Mouse (Mus musculus) heart, postnatal 25 days (tissue): Measurements from ENCODE around the gene Fhit. TPM values are rescaled to one million over a fixed set of nuclear protein-coding genes. Genes with fewer than 3 reads are reported as not detected.

Experiments
- DNase-seq: peaks from one replicate; pipeline ENCODE4 v3.0.0; 2022; ENCODE audit warnings: low spot score
- intact Hi-C: fragments of 180-260 bp; cut with DNase I; formaldehyde crosslinking; loops from one replicate; pipeline ENCODE4 v1.15.1; 2025
- total RNA-seq, 2 experiments: library from RNA; stranded (reverse); gene quantifications; 2 replicates each; pipeline ENCODE4 v1.2.3; 2021

Gene Fhit
- total RNA-seq, 2 experiments from 2014 or later = 2.9 to 4.0 TPM

DNA sequence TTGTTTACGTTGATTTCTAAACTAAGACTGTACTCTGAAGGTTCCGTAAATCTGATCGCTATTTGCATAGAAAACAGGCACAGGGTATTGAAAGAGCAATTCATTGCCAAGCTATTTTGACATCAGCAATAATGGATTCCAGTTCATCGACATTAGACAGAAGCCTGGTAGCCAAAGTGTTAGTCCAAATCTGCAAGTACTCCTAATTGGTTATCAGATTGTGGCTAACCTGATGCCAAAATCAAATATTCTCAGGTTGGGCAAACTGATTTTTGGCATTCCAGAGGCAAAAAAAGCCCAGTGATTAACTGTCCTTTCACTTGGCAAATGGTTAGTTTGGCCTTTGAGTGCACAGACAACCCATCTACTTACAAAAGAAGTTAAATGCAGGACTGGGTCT, 1573.9 kb downstream of the Fhit start:
- no peak for DNase-seq
- intact Hi-C loops = no loop called here

DNA sequence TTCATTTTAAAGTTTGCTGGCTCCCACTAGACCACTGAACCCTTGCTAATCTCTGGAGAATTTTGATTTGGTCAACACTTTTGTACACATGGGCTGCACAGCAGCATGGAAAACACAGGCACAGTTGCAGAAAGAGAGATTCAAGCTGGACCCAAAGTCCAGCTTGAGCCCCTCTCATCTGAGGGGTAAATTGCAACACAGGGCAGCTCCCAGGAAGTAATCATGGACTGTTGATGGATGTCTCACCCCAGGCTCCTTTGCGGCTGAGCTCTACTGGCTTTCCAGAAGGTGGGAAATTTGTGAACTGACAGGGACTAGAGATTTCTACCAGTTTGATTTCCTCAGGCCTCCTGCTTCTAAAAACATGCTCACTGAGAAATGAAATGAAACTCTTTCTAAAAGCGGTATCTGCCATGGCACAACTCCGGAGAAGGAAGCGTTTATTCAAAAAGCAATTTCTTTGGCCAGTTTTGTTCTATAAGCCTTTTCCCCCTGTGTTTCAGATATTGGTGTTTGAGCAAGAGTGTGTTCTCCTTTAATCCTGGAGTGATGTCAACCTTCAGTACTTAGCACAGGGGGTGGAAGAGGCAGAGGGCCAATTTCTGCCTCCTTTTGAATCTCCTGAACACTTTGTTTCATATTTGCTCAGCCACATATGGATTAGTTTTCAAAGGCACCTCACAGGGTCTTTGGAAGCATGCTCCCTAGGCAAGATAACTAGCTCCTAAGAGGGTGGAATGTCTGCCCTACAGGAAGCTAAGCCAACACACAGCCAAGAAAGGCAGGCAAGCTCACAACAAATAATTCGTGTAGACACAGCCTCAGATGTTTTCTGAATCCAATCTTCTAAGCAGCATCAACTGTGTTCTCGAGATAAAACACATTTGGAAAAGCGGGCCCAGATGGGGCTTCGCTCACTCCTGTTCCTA, 1578.3 kb downstream of the Fhit start:
- intact Hi-C loops = no loop called here
- no peak for DNase-seq

DNA sequence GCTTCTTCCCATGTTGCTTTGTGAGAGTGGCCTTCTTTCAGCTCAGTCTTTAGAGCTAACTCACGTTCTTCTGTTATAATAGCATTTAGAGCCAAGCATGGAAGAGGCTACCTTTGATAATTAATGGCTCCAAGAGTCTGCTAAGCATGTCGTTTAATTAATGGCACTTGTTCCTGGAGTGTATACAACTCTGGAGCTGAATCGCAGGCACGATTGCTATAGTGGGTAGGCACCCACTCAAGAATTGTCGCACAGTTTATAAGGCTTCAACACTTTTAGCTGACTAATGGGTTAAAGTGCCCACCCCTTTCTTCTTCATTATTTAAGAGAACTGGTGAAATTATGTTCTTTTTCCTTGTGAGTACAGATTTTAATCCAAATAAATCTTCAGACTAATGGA, 1605.5 kb downstream of the Fhit start:
- DNase-seq = no peak
- intact Hi-C loops = no loop called here

- DNase-seq = no peak
- intact Hi-C loops = no loop called here
Observed at GRCm38 (mm10) chr14:9555807-9556206, 1606.0 kb downstream of the Fhit start.

GRCm38 (mm10) chr14:9552149-9552548, 1609.7 kb downstream of the Fhit start:
- no peak for DNase-seq
- intact Hi-C loops = no loop called here

GRCm38 (mm10) chr14:9547952-9548351, 1613.9 kb downstream of the Fhit start:
- intact Hi-C loops = no loop called here
- no peak for DNase-seq

DNA sequence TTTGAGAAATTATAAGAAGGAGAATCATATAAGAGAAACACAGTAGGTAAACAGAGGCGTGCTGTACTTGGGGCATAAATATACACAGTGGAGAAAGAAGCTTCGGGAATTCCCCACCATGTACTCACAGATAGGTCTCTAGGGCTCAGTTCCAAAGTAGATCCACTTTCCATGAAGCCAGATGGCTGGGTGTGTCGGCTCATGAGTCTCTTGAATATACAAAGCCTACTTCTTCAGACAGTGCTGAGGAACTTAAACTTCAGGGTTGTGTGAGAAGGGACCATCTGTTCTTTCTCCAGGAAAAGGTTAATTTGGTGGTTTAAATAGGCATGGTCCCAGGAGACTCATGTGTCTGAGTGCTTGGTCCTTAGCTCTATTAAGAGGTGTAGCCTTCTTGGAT, 1617.5 kb downstream of the Fhit start:
- intact Hi-C loops = no loop called here
- DNase-seq = no peak

- intact Hi-C loops = no loop called here
- no peak for DNase-seq
Observed at GRCm38 (mm10) chr14:9535491-9535890, 1626.3 kb downstream of the Fhit start.

- no peak for DNase-seq
- intact Hi-C loops = no loop called here
Observed at GRCm38 (mm10) chr14:9529247-9529646, 1632.6 kb downstream of the Fhit start.

- intact Hi-C loops = no loop called here
- no peak for DNase-seq
Observed at GRCm38 (mm10) chr14:9526136-9526535, 1635.7 kb downstream of the Fhit start.

DNA sequence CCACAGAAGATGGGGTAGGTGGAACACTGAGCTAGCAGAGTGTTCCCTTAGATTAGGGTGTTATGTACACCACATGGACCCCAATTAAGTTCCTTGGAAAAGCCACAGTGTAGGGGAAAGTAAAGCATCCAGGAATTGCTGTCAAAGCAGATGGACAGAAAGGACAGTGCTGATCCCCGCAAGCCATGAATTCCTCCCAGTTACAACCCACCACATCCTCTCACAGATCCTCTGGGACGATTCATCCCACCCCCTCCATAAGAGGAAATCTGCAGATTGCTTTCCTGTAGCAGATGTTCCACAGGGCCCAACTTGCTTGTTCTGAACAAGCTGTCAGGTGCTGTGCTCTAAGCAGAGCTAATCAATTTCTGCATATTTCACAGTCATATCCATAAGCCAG, 1644.2 kb downstream of the Fhit start:
- DNase-seq = no peak

GRCm38 (mm10) chr14:9509678-9510077, 1652.2 kb downstream of the Fhit start:
- intact Hi-C loops = no loop called here
- DNase-seq = no peak

More for the DNA sequence above, 1644.2 kb downstream of the Fhit start:
- intact Hi-C loops = no loop called here

Other genes starting within 250 kb of the Fhit start
- 1 to 10 TPM; 1.1 TPM for gene Gm3839, start 194.7 kb upstream of the Fhit start, total RNA-seq